Mouse (Mus musculus): ENCODE data around the gene AC131692.1.

The AC131692.1 gene

GRCm38 (mm10) chr19:6094119-6094518, at the start of gene AC131692.1:
TSS of gene AC131692.1 (plus strand) at chr19:6094419.
- no peak for DNase-seq (ENCODE audit: low read depth, low spot score)

- no peak for DNase-seq (ENCODE audit: low read depth, low spot score)
Measured at GRCm38 (mm10) chr19:6045366-6046293, 48.6 kb upstream of the AC131692.1 start.

GRCm38 (mm10) chr19:6046294-6047153, 47.7 kb upstream of the AC131692.1 start, which contains the start of gene Syvn1:
TSS of gene Syvn1 (plus strand) at chr19:6046576.
- DNase-seq (ENCODE audit: low read depth, low spot score), result peak; percentile 97

GRCm38 (mm10) chr19:6047154-6047898, 46.9 kb upstream of the AC131692.1 start:
- DNase-seq (ENCODE audit: low read depth, low spot score), result no peak

- DNase-seq (ENCODE audit: low read depth, low spot score), result no peak
Measured at GRCm38 (mm10) chr19:6047899-6048166, 46.4 kb upstream of the AC131692.1 start.

- no peak for DNase-seq (ENCODE audit: low read depth, low spot score)
Measured at GRCm38 (mm10) chr19:6048681-6049410, 45.4 kb upstream of the AC131692.1 start.

GRCm38 (mm10) chr19:6052516-6052915, 41.7 kb upstream of the AC131692.1 start:
- no peak for DNase-seq (ENCODE audit: low read depth, low spot score)

GRCm38 (mm10) chr19:6054296-6054695, 39.9 kb upstream of the AC131692.1 start:
- DNase-seq (ENCODE audit: low read depth, low spot score), result no peak

GRCm38 (mm10) chr19:6056696-6057095, 37.5 kb upstream of the AC131692.1 start:
- no peak for DNase-seq (ENCODE audit: low read depth, low spot score)

- DNase-seq (ENCODE audit: low read depth, low spot score), result peak; percentile 97
Measured at GRCm38 (mm10) chr19:6057313-6058096, 36.7 kb upstream of the AC131692.1 start, which contains the start of the genes Mrpl49 and Fau. TSS of gene Mrpl49 (minus strand) at chr19:6057785. TSS of gene Fau (plus strand) at chr19:6057844.

- no peak for DNase-seq (ENCODE audit: low read depth, low spot score)
Measured at GRCm38 (mm10) chr19:6058513-6058912, 35.7 kb upstream of the AC131692.1 start.

- DNase-seq (ENCODE audit: low read depth, low spot score), result no peak
Measured at GRCm38 (mm10) chr19:6058966-6059365, 35.3 kb upstream of the AC131692.1 start.

GRCm38 (mm10) chr19:6061021-6061533, 33.1 kb upstream of the AC131692.1 start, which contains the start of gene Znhit2:
TSS of gene Znhit2 (plus strand) at chr19:6061192.
- DNase-seq (ENCODE audit: low read depth, low spot score), result peak; percentile 94

- DNase-seq (ENCODE audit: low read depth, low spot score), result no peak
Measured at GRCm38 (mm10) chr19:6061641-6062302, 32.4 kb upstream of the AC131692.1 start.

GRCm38 (mm10) chr19:6062418-6062817, 31.8 kb upstream of the AC131692.1 start:
- DNase-seq (ENCODE audit: low read depth, low spot score), result no peak

- DNase-seq (ENCODE audit: low read depth, low spot score), result no peak
Measured at GRCm38 (mm10) chr19:6063081-6063480, 31.1 kb upstream of the AC131692.1 start.

GRCm38 (mm10) chr19:6066571-6066970, 27.6 kb upstream of the AC131692.1 start:
- no peak for DNase-seq (ENCODE audit: low read depth, low spot score)

GRCm38 (mm10) chr19:6067011-6067723, 27.1 kb upstream of the AC131692.1 start:
- peak; percentile 64 for DNase-seq (ENCODE audit: low read depth, low spot score)

Data from telencephalon, adult 2 months (tissue).